8 mouse cellular contexts compared by ENCODE assay signal in the genomic region with DNA sequence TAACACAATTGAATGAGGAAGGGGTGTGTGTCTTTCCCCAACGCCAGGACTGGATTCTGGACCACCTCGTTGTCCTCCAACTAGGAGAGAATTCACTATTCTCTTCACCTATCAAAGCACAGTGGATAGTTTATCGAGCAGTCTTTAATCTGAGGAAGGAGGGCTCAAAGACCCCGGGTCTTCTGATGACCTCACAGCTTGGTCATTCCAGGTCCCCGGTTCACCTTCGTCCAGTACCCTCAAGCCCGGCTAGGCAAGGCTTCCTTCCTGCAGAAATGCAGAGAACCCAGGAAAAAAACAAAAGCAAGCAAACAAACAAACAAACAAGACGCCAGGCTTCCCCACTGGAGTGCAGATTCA. TPM values are rescaled to one million over a fixed set of nuclear protein-coding genes. Genes with fewer than 3 reads are reported as not detected.
DNase-seq lines count a peak whose midpoint lies in the region; ATAC-seq and TF ChIP-seq lines count a peak whose summit lies in the region.

No protein-coding gene starts in this region.

- TF ChIP-seq CTCF in kidney, postnatal 0 days (IDR thresholded peaks at IDR 0.05; ENCODE audit: low read depth): no peak
- TF ChIP-seq CTCF in cortical plate, adult 2 months (IDR thresholded peaks at IDR 0.05; ENCODE audit: extremely low read depth, insufficient read depth, low read length): no peak
- TF ChIP-seq CTCF in midbrain, postnatal 0 days (IDR thresholded peaks at IDR 0.05): no peak

- H3K4me2 ChIP-seq in kidney, postnatal 0 days (ENCODE audit: low read length): peak overlapping the region; percentile 77
- H3K4me2 ChIP-seq in hindbrain, embryonic 16.5 days (ENCODE audit: low read length): peak overlapping the region; percentile 82
- peak overlapping the region; percentile 86 for H3K4me2 ChIP-seq in midbrain, postnatal 0 days (ENCODE audit: low read depth, low read length, poor library complexity, severe bottlenecking)

- H3K27ac ChIP-seq in kidney, postnatal 0 days: peak overlapping the region; percentile 76
- no peak overlapping the region for H3K27ac ChIP-seq in cortical plate, adult 2 months (ENCODE audit: insufficient read depth, low read length)
- peak overlapping the region; percentile 59; the same call in 1 of the 2 replicates for H3K27ac ChIP-seq in hindbrain, embryonic 16.5 days (ENCODE audit: low read depth, low read length)
- H3K27ac ChIP-seq in midbrain, postnatal 0 days (ENCODE audit: low read depth, low read length): no peak overlapping the region

- no peak for DNase-seq in kidney, postnatal 0 days (ENCODE audit: low spot score)
- no peak for DNase-seq in kidney, postnatal 14 days
- no peak for DNase-seq in midbrain, postnatal 0 days (ENCODE audit: low spot score)
- DNase-seq in gastrocnemius, postnatal 14 days: no peak
- DNase-seq in spleen, postnatal 14 days (ENCODE audit: low spot score in 2 of 2): no peak
- no peak for DNase-seq in frontal cortex, postnatal 10 days (ENCODE audit: low spot score in 2 of 2)

- 0 out of 2 replicates have a peak overlapping the region, but pooled peaks have one; percentile 85 for H3K9ac ChIP-seq in kidney, postnatal 0 days (ENCODE audit: low read depth, low read length)
- H3K9ac ChIP-seq in hindbrain, embryonic 16.5 days (ENCODE audit: low read depth, low read length): peak overlapping the region; percentile 66
- H3K9ac ChIP-seq in midbrain, postnatal 0 days (replicated peaks; ENCODE audit: low read length, poor library complexity, severe bottlenecking): peak overlapping the region; percentile 87

- intact Hi-C loops in gastrocnemius, postnatal 14 days (cut with DNase I; ENCODE audit: low total_unique reads): no loop called here

- no peaks in the 10 kb centered on the region for H3K36me3 ChIP-seq in kidney, postnatal 0 days (ENCODE audit: insufficient read depth, low read length)
- no peaks in the 10 kb centered on the region for H3K36me3 ChIP-seq in hindbrain, embryonic 16.5 days (ENCODE audit: control insufficient read depth, insufficient read depth, low read length)
- no peaks in the 10 kb centered on the region for H3K36me3 ChIP-seq in midbrain, postnatal 0 days (ENCODE audit: insufficient read depth, low read length)

- TF ChIP-seq POLR2A in cortical plate, adult 2 months (IDR thresholded peaks at IDR 0.05; ENCODE audit: extremely low read depth, insufficient read depth, low read length): no peak

- H3K27me3 ChIP-seq in kidney, postnatal 0 days (ENCODE audit: insufficient read depth, low read length): no peaks in the 10 kb centered on the region
- H3K27me3 ChIP-seq in hindbrain, embryonic 16.5 days (replicated peaks; ENCODE audit: control insufficient read depth, insufficient read depth, low read length): no peaks in the 10 kb centered on the region
- H3K27me3 ChIP-seq in midbrain, postnatal 0 days (ENCODE audit: insufficient read depth, low read length): no peaks in the 10 kb centered on the region

- H3K4me1 ChIP-seq in kidney, postnatal 0 days (replicated peaks; ENCODE audit: insufficient read depth, low read length): peaks cover 18% of the 10 kb centered on the region; the same call in 1 of the 2 replicates
- no peaks in the 10 kb centered on the region for H3K4me1 ChIP-seq in cortical plate, adult 2 months (ENCODE audit: control insufficient read depth, insufficient read depth, low read length)
- H3K4me1 ChIP-seq in hindbrain, embryonic 16.5 days (ENCODE audit: control insufficient read depth, insufficient read depth, low read depth, low read length): peaks cover 11% of the 10 kb centered on the region
- peaks cover 3% of the 10 kb centered on the region; the same call in 1 of the 2 replicates for H3K4me1 ChIP-seq in midbrain, postnatal 0 days (ENCODE audit: insufficient read depth, low read length)

- whole genome bisulfite sequencing in kidney, postnatal 0 days: 10% methylated on average over 8 of the region's 8 CpGs
- 23% methylated on average over 8 of the region's 8 CpGs for WGBS in hindbrain, embryonic 16.5 days
- WGBS in midbrain, postnatal 0 days: 17% methylated on average over 8 of the region's 8 CpGs

- no peaks in the 10 kb centered on the region for H3K9me3 ChIP-seq in kidney, postnatal 0 days (replicated peaks; ENCODE audit: low read length)
- no peaks in the 10 kb centered on the region for H3K9me3 ChIP-seq in hindbrain, embryonic 16.5 days (ENCODE audit: control insufficient read depth, low read length)
- H3K9me3 ChIP-seq in midbrain, postnatal 0 days (ENCODE audit: low read length): no peaks in the 10 kb centered on the region

- peak overlapping the region; percentile 64 for H3K4me3 ChIP-seq in kidney, postnatal 0 days (replicated peaks; ENCODE audit: low read depth, low read length)
- peak overlapping the region; percentile 58 for H3K4me3 ChIP-seq in cortical plate, adult 2 months (ENCODE audit: insufficient read depth, low read length)
- H3K4me3 ChIP-seq in hindbrain, embryonic 16.5 days (ENCODE audit: low read length): peak overlapping the region; percentile 47
- H3K4me3 ChIP-seq in midbrain, postnatal 0 days (ENCODE audit: low read depth, low read length): peak overlapping the region; percentile 76

- ATAC-seq in kidney, postnatal 0 days (replicated peaks; ENCODE audit: low FRiP score, low read depth): no peak
- peak; percentile 35 for ATAC-seq in hindbrain, embryonic 16.5 days
- ATAC-seq in midbrain, postnatal 0 days (ENCODE audit: low FRiP score): no peak

RNA-seq across cellular contexts. Expression of a gene that starts 0.5 kb away (rescaled TPM):
- polyA plus RNA-seq in kidney, postnatal 0 days (2015; fragmentation: Nextera tagmentation; extraction: Ambion mirVana): 26.8 and 26.9 TPM in 2 replicates
- polyA plus RNA-seq in cortical plate, adult 2 months (2012; rRNA removed): 15.3 and 15.9 TPM in 2 replicates
- 6.7 and 6.9 TPM in 2 replicates for polyA plus RNA-seq in hindbrain, embryonic 16.5 days (2015; fragmentation: Nextera tagmentation; extraction: Ambion mirVana)
- 13.2 and 14.2 TPM in 2 replicates for total RNA-seq in midbrain, postnatal 0 days (2014; rRNA removed)
- polyA plus RNA-seq in midbrain, postnatal 0 days (2015; fragmentation: Nextera tagmentation; extraction: Ambion mirVana): 7.3 and 7.4 TPM in 2 replicates
- total RNA-seq in gastrocnemius, postnatal 14 days (2021): 10 to 100 TPM; 10.3 to 10.6 TPM

RNA-seq across cellular contexts. Expression of a gene that starts 19.8 kb away (rescaled TPM):
- 301 and 303 TPM in 2 replicates for polyA plus RNA-seq in kidney, postnatal 0 days (2015; fragmentation: Nextera tagmentation; extraction: Ambion mirVana)
- polyA plus RNA-seq in cortical plate, adult 2 months (2012; rRNA removed): 0.98 and 3.5 TPM in 2 replicates
- 22.8 and 23.5 TPM in 2 replicates for polyA plus RNA-seq in hindbrain, embryonic 16.5 days (2015; fragmentation: Nextera tagmentation; extraction: Ambion mirVana)
- total RNA-seq in midbrain, postnatal 0 days (2014; rRNA removed): 3.2 TPM in 2 replicates
- polyA plus RNA-seq in midbrain, postnatal 0 days (2015; fragmentation: Nextera tagmentation; extraction: Ambion mirVana): 4.9 and 5.1 TPM in 2 replicates
- 1 to 10 TPM; 1.8 to 3.4 TPM for total RNA-seq in gastrocnemius, postnatal 14 days (2021)

RNA-seq across cellular contexts. Expression of a gene that starts 26.4 kb away (rescaled TPM):
- 15.1 and 15.4 TPM in 2 replicates for polyA plus RNA-seq in kidney, postnatal 0 days (2015; fragmentation: Nextera tagmentation; extraction: Ambion mirVana)
- polyA plus RNA-seq in cortical plate, adult 2 months (2012; rRNA removed): 41.9 and 42.6 TPM in 2 replicates
- 44.5 and 55.2 TPM in 2 replicates for polyA plus RNA-seq in hindbrain, embryonic 16.5 days (2015; fragmentation: Nextera tagmentation; extraction: Ambion mirVana)
- 193 and 233 TPM in 2 replicates for total RNA-seq in midbrain, postnatal 0 days (2014; rRNA removed)
- 36.5 and 42.0 TPM in 2 replicates for polyA plus RNA-seq in midbrain, postnatal 0 days (2015; fragmentation: Nextera tagmentation; extraction: Ambion mirVana)
- total RNA-seq in gastrocnemius, postnatal 14 days (2021): 10 to 100 TPM; 15.9 to 19.0 TPM

Comparison
In these comparisons a context has a peak if more than half of its experiments do, and no peak if none do; other contexts are left out.
1. H3K27ac ChIP-seq: peak in kidney, postnatal 0 days (single experiment) and hindbrain, embryonic 16.5 days (single experiment); none in cortical plate, adult 2 months (single experiment) and midbrain, postnatal 0 days (single experiment).
2. RNA of a gene that starts 19.8 kb away (polyA plus RNA-seq): 301 to 303 TPM in kidney, postnatal 0 days; 22.8 to 23.5 TPM in hindbrain, embryonic 16.5 days, 4.9 to 5.1 TPM in midbrain, postnatal 0 days and 0.98 to 3.5 TPM in cortical plate, adult 2 months; every median in the first group is over 10 times any median in the second.
3. Peak in every context shown above with its lines, with median percentiles within 50 percentile points of each other: H3K4me2 ChIP-seq, H3K4me3 ChIP-seq and H3K9ac ChIP-seq.